Mouse (Mus musculus) heart, embryonic 15.5 days (tissue): ENCODE results near the gene Rfk. TPM values are rescaled to one million over a fixed set of nuclear protein-coding genes. Genes with fewer than 3 reads are reported as not detected.

ENCODE experiments used
- ATAC-seq: fragments of 200-750 bp; cut with Nextera tagmentation; replicated peaks from 2 replicates; pipeline ENCODE4 v1.8.0; 2017; ENCODE audit warnings: low read depth, moderate TSS enrichment; ENCODE audit not compliant: insufficient number of reproducible peaks, insufficient read depth, low FRiP score
- H3K27ac ChIP-seq: fragments of 300-500 bp; sonication (generic); 2 replicates; pipeline ENCODE4 v1.5.1; 2015; ENCODE audit warnings: mild to moderate bottlenecking, inconsistent platforms
- H3K27me3 ChIP-seq: fragments of 300-500 bp; sonication (generic); 2 replicates; pipeline ENCODE4 v1.6.1; 2015; ENCODE audit warnings: inconsistent platforms
- H3K36me3 ChIP-seq: fragments of 300-500 bp; sonication (generic); 2 replicates; pipeline ENCODE4 v1.6.1; 2015; ENCODE audit warnings: mild to moderate bottlenecking, inconsistent platforms
- H3K4me1 ChIP-seq: fragments of 300-500 bp; sonication (generic); replicated peaks from 2 replicates; pipeline ENCODE4 v1.6.1; 2015; ENCODE audit warnings: inconsistent platforms
- H3K4me2 ChIP-seq: fragments of 300-500 bp; sonication (generic); 2 replicates; pipeline ENCODE4 v1.6.1; 2015; ENCODE audit warnings: inconsistent platforms, mild to moderate bottlenecking, moderate library complexity
- H3K4me3 ChIP-seq: fragments of 300-500 bp; sonication (generic); 2 replicates; pipeline ENCODE4 v1.5.1; 2015; ENCODE audit warnings: mild to moderate bottlenecking, inconsistent platforms
- H3K9ac ChIP-seq: fragments of 300-500 bp; sonication (generic); 2 replicates; pipeline ENCODE4 v1.6.1; 2015; ENCODE audit warnings: mild to moderate bottlenecking, inconsistent platforms
- H3K9me3 ChIP-seq: fragments of 300-500 bp; sonication (generic); replicated peaks from 2 replicates; pipeline ENCODE4 v1.6.1; 2016; ENCODE audit warnings: inconsistent platforms
- WGBS: fragments of 180-500 bp; shearing (Covaris S2); methylation state at CpG from one replicate; pipeline ENCODE4 v1.1.7; 2015; ENCODE audit warnings: mixed read lengths; 5-methylcytosine and 5-hydroxymethylcytosine counted together
- polyA plus RNA-seq: library from polyadenylated mRNA; unstranded; fragments of >200 nt; fragmentation: Nextera tagmentation; extraction: Ambion mirVana; gene quantifications from 2 replicates; pipeline ENCODE4 v1.2.1, GENCODE M21; 2015

Rfk gene
- polyA plus RNA-seq, 1 experiment from 2014 or later: 78.0 TPM

- WGBS: 55% methylated on average over 4 of the region's 4 CpGs
- H3K9me3 ChIP-seq: no peaks in the 10 kb centered on the region
- H3K4me3 ChIP-seq: no peak overlapping the region
- ATAC-seq: no peak
- H3K27ac ChIP-seq: no peak overlapping the region
- no peak overlapping the region for H3K9ac ChIP-seq
- no peaks in the 10 kb centered on the region for H3K36me3 ChIP-seq
- no peaks in the 10 kb centered on the region for H3K27me3 ChIP-seq
- no peaks in the 10 kb centered on the region for H3K4me1 ChIP-seq
- H3K4me2 ChIP-seq: no peak overlapping the region
Observed at GRCm38 (mm10) chr19:17412915-17413459, 19.1 kb downstream of the Rfk start.

DNA sequence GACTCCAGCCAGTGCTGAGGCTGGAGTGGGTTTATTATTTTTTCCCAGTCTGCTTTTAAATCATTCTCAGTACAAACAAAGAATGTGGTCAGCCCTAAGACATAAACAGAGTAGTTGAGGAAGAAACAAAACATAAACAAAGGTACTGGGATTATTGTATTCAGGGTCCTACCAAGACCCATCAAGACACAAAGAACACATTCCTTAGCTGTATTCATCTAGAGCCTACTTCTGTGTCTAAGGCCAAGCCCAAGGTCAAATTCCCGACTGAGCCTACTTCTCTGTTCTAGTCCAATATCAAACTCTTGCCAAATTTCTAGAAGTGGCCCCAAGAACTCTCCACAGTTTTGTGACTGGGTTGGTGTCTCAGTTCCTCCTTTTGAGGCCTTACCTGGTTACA lies 24.0 kb downstream of the Rfk start:
- Histone ChIP-seq H3K9me3 (no peaks in the 10 kb centered on the region), H3K4me2 (no peak overlapping the region), H3K9ac (no peak overlapping the region), H3K27ac (no peak overlapping the region), H3K4me3 (no peak overlapping the region), H3K4me1 (no peaks in the 10 kb centered on the region; the same call in 1 of the 2 replicates), H3K27me3 (no peaks in the 10 kb centered on the region), H3K36me3 (no peaks in the 10 kb centered on the region)
- ATAC-seq: no peak
- WGBS: 54% methylated on average over 1 of the region's 1 CpGs

DNA sequence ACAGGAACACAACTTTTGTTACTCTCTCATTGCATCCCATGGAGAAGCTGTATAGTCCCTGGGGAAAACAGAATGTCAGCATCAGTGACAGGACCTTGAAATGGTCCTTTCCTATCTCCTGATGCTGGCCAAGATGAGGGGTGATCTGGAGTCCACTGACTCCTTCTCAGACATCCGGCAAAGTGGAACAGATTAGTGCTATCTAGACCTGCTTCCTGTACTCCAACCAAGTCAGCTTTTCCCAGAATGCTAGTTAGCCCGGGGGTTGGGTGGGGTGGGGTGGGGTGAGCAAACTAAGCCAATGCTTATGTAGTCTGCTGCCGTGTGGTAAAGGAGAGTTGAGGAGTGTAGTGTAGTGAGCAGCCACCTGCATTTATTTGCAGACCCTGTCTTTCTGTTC lies 29.5 kb downstream of the Rfk start:
- H3K4me3 ChIP-seq: no peak overlapping the region
- H3K9me3 ChIP-seq: no peaks in the 10 kb centered on the region
- no peak overlapping the region for H3K4me2 ChIP-seq
- H3K27ac ChIP-seq: no peak overlapping the region
- no peaks in the 10 kb centered on the region; the same call in 1 of the 2 replicates for H3K4me1 ChIP-seq
- no peak; the same call in 1 of the 2 replicates for ATAC-seq
- 34% methylated on average over 3 of the region's 3 CpGs for WGBS
- H3K27me3 ChIP-seq: no peaks in the 10 kb centered on the region
- H3K9ac ChIP-seq: no peak overlapping the region
- H3K36me3 ChIP-seq: no peaks in the 10 kb centered on the region

DNA sequence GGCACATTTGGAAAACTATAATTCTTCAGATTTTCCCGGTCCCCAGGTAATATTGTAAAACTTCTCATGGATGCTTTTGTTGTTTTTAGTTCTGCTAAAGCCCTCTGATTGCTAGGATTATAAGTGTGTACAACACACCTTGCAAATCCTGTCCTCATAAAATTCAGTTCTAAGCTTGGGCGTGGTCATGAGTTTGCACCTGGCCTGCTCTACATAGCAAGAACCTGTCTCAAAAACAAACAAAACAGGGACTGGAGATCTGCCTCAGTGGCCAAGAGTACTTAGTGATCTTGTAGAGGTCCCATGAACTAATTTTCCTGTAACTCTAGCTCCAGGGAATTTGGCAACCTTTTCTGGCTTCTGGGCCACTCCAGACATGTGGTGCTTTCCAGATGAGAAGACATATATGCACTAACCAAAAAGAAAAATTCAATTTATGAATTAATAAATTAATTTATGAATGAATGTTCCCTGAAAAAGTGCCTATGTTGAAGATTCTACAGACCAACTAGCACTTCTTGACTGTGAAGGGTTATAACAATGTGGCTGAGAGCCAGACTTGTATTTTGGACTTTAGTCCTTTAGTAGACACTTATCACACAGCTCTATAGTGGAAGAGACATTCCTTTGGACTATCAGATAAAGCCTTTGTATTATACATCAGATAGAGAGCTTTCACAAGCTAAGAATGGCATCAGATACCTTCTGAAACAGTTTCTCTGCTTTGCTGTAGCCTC lies 34.1 kb downstream of the Rfk start:
- no peak overlapping the region for H3K27ac ChIP-seq
- no peak overlapping the region for H3K9ac ChIP-seq
- H3K4me2 ChIP-seq: no peak overlapping the region
- 84% methylated on average over 2 of the region's 2 CpGs for WGBS
- H3K4me1 ChIP-seq: no peaks in the 10 kb centered on the region
- no peaks in the 10 kb centered on the region for H3K27me3 ChIP-seq
- no peak overlapping the region for H3K4me3 ChIP-seq
- H3K36me3 ChIP-seq: no peaks in the 10 kb centered on the region
- no peak for ATAC-seq
- no peaks in the 10 kb centered on the region for H3K9me3 ChIP-seq

DNA sequence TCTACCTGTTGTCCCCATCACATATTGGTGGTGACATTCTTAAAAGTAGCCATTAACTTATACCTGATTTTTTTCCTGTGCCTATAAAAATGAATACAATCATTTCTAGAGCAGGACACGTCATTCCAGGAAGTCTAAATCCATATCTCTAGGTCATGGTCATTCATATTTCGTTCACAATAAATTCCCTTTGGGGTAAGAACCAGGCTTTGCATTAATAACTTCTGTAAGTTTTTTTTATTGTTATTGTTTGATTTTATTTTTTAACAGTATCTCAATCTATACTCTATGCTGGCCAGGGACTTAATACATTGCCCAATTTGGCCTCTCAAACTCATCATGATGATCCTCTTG lies 34.7 kb downstream of the Rfk start:
- no peak overlapping the region for H3K9ac ChIP-seq
- no peaks in the 10 kb centered on the region for H3K36me3 ChIP-seq
- H3K9me3 ChIP-seq: no peaks in the 10 kb centered on the region
- H3K4me1 ChIP-seq: no peaks in the 10 kb centered on the region
- 75% methylated on average over 2 of the region's 2 CpGs for WGBS
- no peak for ATAC-seq
- no peak overlapping the region for H3K4me2 ChIP-seq
- no peak overlapping the region for H3K27ac ChIP-seq
- no peak overlapping the region for H3K4me3 ChIP-seq
- no peaks in the 10 kb centered on the region for H3K27me3 ChIP-seq

DNA sequence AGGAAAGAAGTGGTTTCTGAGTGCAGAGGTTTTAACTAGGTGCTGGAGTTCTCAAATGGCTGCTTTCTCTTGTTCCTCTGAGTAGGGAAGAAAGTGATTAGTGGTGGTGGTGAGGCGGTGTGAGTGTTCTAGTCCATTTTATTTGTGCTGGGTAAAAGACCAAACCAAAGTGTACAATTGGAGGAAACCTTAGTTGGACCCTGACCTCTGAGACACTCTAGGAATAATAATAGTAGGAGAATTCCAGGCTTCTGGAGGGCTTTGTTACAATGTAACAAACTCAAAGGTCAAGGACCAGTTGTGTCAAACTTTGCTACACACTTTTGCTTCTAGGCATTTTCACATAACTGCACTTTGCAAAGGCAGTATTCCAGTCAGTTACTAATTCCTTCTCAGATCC lies 42.8 kb downstream of the Rfk start:
- Histone ChIP-seq H3K4me3 (no peak overlapping the region), H3K9ac (no peak overlapping the region), H3K4me2 (no peak overlapping the region), H3K9me3 (no peaks in the 10 kb centered on the region), H3K4me1 (no peaks in the 10 kb centered on the region), H3K27ac (no peak overlapping the region), H3K36me3 (no peaks in the 10 kb centered on the region), H3K27me3 (no peaks in the 10 kb centered on the region)
- 89% methylated on average over 1 of the region's 1 CpGs for WGBS
- ATAC-seq: no peak

GRCm38 (mm10) chr19:17439476-17440189 lies 45.8 kb downstream of the Rfk start:
- Histone ChIP-seq H3K27ac (no peak overlapping the region), H3K27me3 (no peaks in the 10 kb centered on the region), H3K4me3 (no peak overlapping the region), H3K4me1 (no peaks in the 10 kb centered on the region), H3K9me3 (no peaks in the 10 kb centered on the region), H3K36me3 (no peaks in the 10 kb centered on the region), H3K4me2 (no peak overlapping the region), H3K9ac (no peak overlapping the region)
- 56% methylated on average over 4 of the region's 4 CpGs for WGBS
- ATAC-seq: no peak

- H3K36me3 ChIP-seq: no peaks in the 10 kb centered on the region
- WGBS: 83% methylated on average over 7 of the region's 7 CpGs
Observed at GRCm38 (mm10) chr19:17443581-17443980, 49.7 kb downstream of the Rfk start.

More at GRCm38 (mm10) chr19:17443581-17443980, 49.7 kb downstream of the Rfk start:
- Histone ChIP-seq H3K27me3 (no peaks in the 10 kb centered on the region), H3K4me1 (no peaks in the 10 kb centered on the region), H3K9ac (no peak overlapping the region), H3K4me2 (no peak overlapping the region), H3K27ac (no peak overlapping the region), H3K4me3 (no peak overlapping the region), H3K9me3 (no peaks in the 10 kb centered on the region)
- ATAC-seq: no peak

Other genes with a start within 250 kb of the Rfk start
- gene Gcnt1, start 21.2 kb upstream of the Rfk start, polyA plus RNA-seq: 5.7 and 6.2 TPM in 2 replicates